Mouse (Mus musculus) large intestine, adult 2 months (tissue): ENCODE results near the gene Mfrp. TPM values are rescaled to one million over a fixed set of nuclear protein-coding genes. Genes with fewer than 3 reads are reported as not detected.

ENCODE experiments used
- DNase-seq: peaks from one replicate; pipeline ENCODE4 v3.0.0-alpha.2; 2012; ENCODE audit warnings: low read depth, low spot score
- WGBS: fragments of 180-500 bp; shearing (Covaris S2); methylation state at CpG from one replicate; pipeline ENCODE4 v1.1.7; 2018; 5-methylcytosine and 5-hydroxymethylcytosine counted together
- polyA plus RNA-seq: library from polyadenylated mRNA; depleted of rRNA; stranded (reverse); fragments of >200 nt; gene quantifications from 2 replicates; pipeline ENCODE4 v1.2.3, GENCODE M21; 2012

Gene Mfrp
- polyA plus RNA-seq, 1 experiment: not detected

GRCm38 (mm10) chr9:44077266-44077910 lies 24.1 kb upstream of the Mfrp start:
- DNase-seq: no peak
- WGBS: 83% methylated on average over 11 of the region's 11 CpGs

- WGBS: 34% methylated on average over 10 of the region's 10 CpGs
- no peak for DNase-seq
Observed at GRCm38 (mm10) chr9:44078136-44078797, 23.3 kb upstream of the Mfrp start.

- 13% methylated on average over 16 of the region's 16 CpGs for WGBS
- no peak for DNase-seq
Observed at GRCm38 (mm10) chr9:44078955-44079756, 22.4 kb upstream of the Mfrp start.

GRCm38 (mm10) chr9:44079997-44080780 lies 21.3 kb upstream of the Mfrp start:
- 55% methylated on average over 10 of the region's 10 CpGs for WGBS
- no peak for DNase-seq

- 44% methylated on average over 5 of the region's 5 CpGs for WGBS
- DNase-seq: no peak
Observed at GRCm38 (mm10) chr9:44080953-44081352, 20.6 kb upstream of the Mfrp start.

- WGBS: 67% methylated on average over 5 of the region's 5 CpGs
- DNase-seq: no peak
Observed at GRCm38 (mm10) chr9:44081581-44081980, 19.9 kb upstream of the Mfrp start.

- 64% methylated on average over 5 of the region's 5 CpGs for WGBS
Observed at GRCm38 (mm10) chr9:44082266-44082665, 19.3 kb upstream of the Mfrp start.

GRCm38 (mm10) chr9:44083392-44084121 lies 18.0 kb upstream of the Mfrp start:
- no peak for DNase-seq
- 6% methylated on average over 23 of the region's 23 CpGs for WGBS

More at GRCm38 (mm10) chr9:44082266-44082665, 19.3 kb upstream of the Mfrp start:
- no peak for DNase-seq

GRCm38 (mm10) chr9:44084236-44084635 lies 17.3 kb upstream of the Mfrp start:
- WGBS: 3% methylated on average over 14 of the region's 14 CpGs
- no peak for DNase-seq

- WGBS: under 1% methylated on average over 55 of the region's 62 CpGs
- peak; percentile 78 for DNase-seq
Observed at GRCm38 (mm10) chr9:44084659-44085229, 16.8 kb upstream of the Mfrp start.

GRCm38 (mm10) chr9:44085276-44085675 lies 16.3 kb upstream of the Mfrp start:
- 6% methylated on average over 10 of the region's 10 CpGs for WGBS
- no peak for DNase-seq

GRCm38 (mm10) chr9:44085741-44086665 lies 15.5 kb upstream of the Mfrp start:
- WGBS: 50% methylated on average over 15 of the region's 15 CpGs
- DNase-seq: no peak

- WGBS: 54% methylated on average over 10 of the region's 10 CpGs
- DNase-seq: no peak
Observed at GRCm38 (mm10) chr9:44086960-44087359, 14.6 kb upstream of the Mfrp start.

GRCm38 (mm10) chr9:44087761-44088455 lies 13.6 kb upstream of the Mfrp start:
- no peak for DNase-seq
- 12% methylated on average over 15 of the region's 15 CpGs for WGBS

GRCm38 (mm10) chr9:44088877-44089608 lies 12.5 kb upstream of the Mfrp start:
- WGBS: 29% methylated on average over 12 of the region's 12 CpGs
- no peak for DNase-seq

GRCm38 (mm10) chr9:44093612-44094503 lies 7.7 kb upstream of the Mfrp start:
- DNase-seq: no peak
- WGBS: 44% methylated on average over 24 of the region's 24 CpGs
